In genomic region chr9:49507829-49508585, GRCm38 (mm10) we compare ENCODE assay signal across 15 mouse cellular contexts. TPM values are rescaled to one million over a fixed set of nuclear protein-coding genes. Genes with fewer than 3 reads are reported as not detected.
DNase-seq lines count a peak whose midpoint lies in the region; TF ChIP-seq lines count a peak whose summit lies in the region.
"Had no signal": no experiment of that assay in that cellular context is flagged by ENCODE, and none has a peak within 500 bp of the region (broad histone marks: within the 10 kb centered on the region; RNA-seq: fewer than 3 reads in every experiment).

No protein-coding gene starts in this region.

- TF ChIP-seq CTCF in layer of hippocampus, adult 2 months (conservative IDR thresholded peaks at IDR 0.05) = peak; percentile 70
- peak; percentile 15 to 60; a peak in 2 of 4 replicates for TF ChIP-seq CTCF in CH12.LX (conservative IDR thresholded peaks at IDR 0.05 in 1 of 2, IDR thresholded peaks at IDR 0.05 in 1 of 2; ENCODE audit: low read depth in 2 of 2, low read length in 2 of 2)

- no peak for TF ChIP-seq EP300 in CH12.LX (IDR thresholded peaks at IDR 0.05; ENCODE audit: low read length)

- no peaks in the 10 kb centered on the region for H3K27me3 ChIP-seq in CH12.LX (replicated peaks)
- H3K27me3 ChIP-seq in embryonic facial prominence, embryonic 10.5 days (replicated peaks; ENCODE audit: low read depth, poor library complexity, severe bottlenecking) = no peaks in the 10 kb centered on the region
- H3K27me3 ChIP-seq: intestine, embryonic 15.5 days; megakaryocyte, embryonic 14.5 days had no signal

- H3K79me2 ChIP-seq in CH12.LX (replicated peaks; ENCODE audit: control insufficient read depth, extremely low read depth, insufficient read depth, poor library complexity, severe bottlenecking) = no peaks in the 10 kb centered on the region

- DNase-seq in heart, adult 11 months = peak; percentile 84
- DNase-seq in heart, postnatal 36 days = no peak
- no peak for DNase-seq in layer of hippocampus, adult 2 months (ENCODE audit: low spot score in 2 of 2)
- no peak for DNase-seq in layer of hippocampus, postnatal 10 days (ENCODE audit: low spot score in 2 of 2)
- DNase-seq in CH12.LX (ENCODE audit: extremely low read depth) (peak; percentile 23), adipocyte (ENCODE audit: low spot score) (peak; percentile 46)
- DNase-seq in embryonic facial prominence, embryonic 10.5 days (ENCODE audit: low spot score) = no peak
- DNase-seq in frontal cortex, postnatal 36 days (ENCODE audit: low spot score in 2 of 2) = no peak
- DNase-seq: cerebellum, adult 9-10 months; right cerebral cortex, adult 18-20 months had no signal

- intact Hi-C loops in heart, postnatal 36 days (cut with DNase I) = no loop called here

- peak; percentile 58 for TF ChIP-seq RAD21 in CH12.LX (IDR thresholded peaks at IDR 0.05; ENCODE audit: low read depth, low read length)

- in situ Hi-C loops in CH12.LX (cut with MboI; ENCODE audit: low pct_ligation_motif_present, low pct_unique_long_range_greater_than_20kb, low sequenced_read_pairs) = no loop called here

- no peak overlapping the region for H3K9ac ChIP-seq in CH12.LX (ENCODE audit: insufficient read depth, low read depth)
- H3K9ac ChIP-seq: intestine, embryonic 15.5 days had no signal

- H3K27ac ChIP-seq in layer of hippocampus, adult 2 months = 0 out of 2 replicates have a peak overlapping the region, but pooled peaks have one; percentile 18
- no peak overlapping the region for H3K27ac ChIP-seq in CH12.LX (ENCODE audit: insufficient read depth, low read depth)
- no peak overlapping the region for H3K27ac ChIP-seq in embryonic facial prominence, embryonic 10.5 days (replicated peaks)
- H3K27ac ChIP-seq: heart, embryonic 10.5 days; intestine, embryonic 15.5 days; limb, embryonic 10.5 days had no signal

- no peaks in the 10 kb centered on the region for H3K4me1 ChIP-seq in CH12.LX (ENCODE audit: control insufficient read depth in 1 of 2, insufficient read depth in 2 of 2)
- no peaks in the 10 kb centered on the region for H3K4me1 ChIP-seq in embryonic facial prominence, embryonic 10.5 days
- H3K4me1 ChIP-seq: intestine, embryonic 15.5 days; limb, embryonic 10.5 days; megakaryocyte, embryonic 14.5 days had no signal

- H3K4me2 ChIP-seq in CH12.LX (ENCODE audit: insufficient read depth, low read depth, poor library complexity, severe bottlenecking) = no peak overlapping the region
- H3K4me2 ChIP-seq: intestine, embryonic 15.5 days had no signal

- 89% methylated on average over 9 of the region's 9 CpGs for WGBS in embryonic facial prominence, embryonic 10.5 days

- dilution Hi-C loops in CH12.LX (cut with MboI; ENCODE audit: extremely low pct_ligation_motif_present, extremely low pct_unique_long_range_greater_than_20kb, low sequenced_read_pairs) = no loop called here

- TF ChIP-seq POLR2A in CH12.LX (IDR thresholded peaks at IDR 0.05; ENCODE audit: low read depth, low read length) = no peak

- no peaks in the 10 kb centered on the region for H3K9me3 ChIP-seq in CH12.LX (replicated peaks; ENCODE audit: low read length)
- no peaks in the 10 kb centered on the region for H3K9me3 ChIP-seq in embryonic facial prominence, embryonic 10.5 days
- H3K9me3 ChIP-seq: heart, embryonic 10.5 days; intestine, embryonic 15.5 days; limb, embryonic 10.5 days had no signal

- no peaks in the 10 kb centered on the region for H3K36me3 ChIP-seq in CH12.LX (replicated peaks in 1 of 2; ENCODE audit: control insufficient read depth in 1 of 2, insufficient read depth in 1 of 2, low read length in 1 of 2)
- peaks cover 28% of the 10 kb centered on the region for H3K36me3 ChIP-seq in embryonic facial prominence, embryonic 10.5 days (replicated peaks)
- H3K36me3 ChIP-seq: limb, embryonic 10.5 days had no signal

- H3K4me3 ChIP-seq in layer of hippocampus, adult 2 months = no peak overlapping the region
- no peak overlapping the region for H3K4me3 ChIP-seq in CH12.LX (replicated peaks in 1 of 3; ENCODE audit: low read depth in 2 of 3, low read length in 2 of 3, poor library complexity in 1 of 3)
- H3K4me3 ChIP-seq in embryonic facial prominence, embryonic 10.5 days = no peak overlapping the region
- H3K4me3 ChIP-seq: heart, embryonic 10.5 days; intestine, embryonic 15.5 days; limb, embryonic 10.5 days; megakaryocyte, embryonic 14.5 days had no signal

TF ChIP-seq in CH12.LX, 34 proteins besides CTCF, POLR2A, EP300 and RAD21:
- peak; percentile 37 for TF ChIP-seq SMC3 (IDR thresholded peaks at IDR 0.05; ENCODE audit: low read depth, low read length)
- TF ChIP-seq UBTF (IDR thresholded peaks at IDR 0.05; ENCODE audit: low read depth, low read length) = no peak
TF ChIP-seq in CH12.LX: peak in this region for 1.

RNA-seq across cellular contexts. Expression of gene Ttc12, which starts 22.0 kb away (rescaled TPM):
- total RNA-seq in heart, postnatal 36 days (2021) = 10 to 100 TPM in 1 of 2 experiments, 1 to 10 TPM in 1; 9.9 to 12.3 TPM
- total RNA-seq in layer of hippocampus, adult 2 months (2021) = 1 to 10 TPM; 2.0 to 2.1 TPM
- 1 to 10 TPM; 2.3 to 2.4 TPM for total RNA-seq in layer of hippocampus, postnatal 10 days (2021)
- total RNA-seq in CH12.LX (2012; rRNA removed) = 0.50 and 0.59 TPM in 2 replicates
- total RNA-seq in CH12.LX (2014; rRNA removed) = 0.67 and 0.68 TPM in 2 replicates
- 0.44 and 0.68 TPM in 2 replicates for polyA plus RNA-seq in CH12.LX (2012; ENCODE audit: insufficient read length, low read depth)
- polyA plus RNA-seq in embryonic facial prominence, embryonic 10.5 days (2016; fragmentation: Nextera tagmentation; extraction: Ambion mirVana) = 1.4 and 1.6 TPM in 2 replicates
- polyA plus RNA-seq: activated CD4-positive, CD25-positive, alpha-beta regulatory T cell, adult 4 months had no signal

Comparison
In these comparisons a context has a peak if more than half of its experiments do, and no peak if none do; other contexts are left out.
1. DNase-seq: peak in heart, adult 11 months (single experiment), CH12.LX (single experiment) and adipocyte (single experiment); none in heart, postnatal 36 days (0 of 2), layer of hippocampus, adult 2 months (0 of 2), layer of hippocampus, postnatal 10 days (0 of 2), embryonic facial prominence, embryonic 10.5 days (single experiment) and frontal cortex, postnatal 36 days (0 of 2).